8 mouse cellular contexts compared by ENCODE assay signal in genomic region chr7:118491431-118492147, GRCm38 (mm10). TPM values are rescaled to one million over a fixed set of nuclear protein-coding genes. Genes with fewer than 3 reads are reported as not detected.
DNase-seq lines count a peak whose midpoint lies in the region; ATAC-seq lines count a peak whose summit lies in the region.

Itpripl2 (minus strand) TSS chr7:118491975.

- H3K36me3 ChIP-seq in hindbrain, embryonic 15.5 days: no peaks in the 10 kb centered on the region
- H3K36me3 ChIP-seq in limb, embryonic 10.5 days: peaks cover 17% of the 10 kb centered on the region

- peak within 1 kb of the TSS; percentile 81 for H3K4me2 ChIP-seq in hindbrain, embryonic 15.5 days

- DNase-seq in MEL-GATA-1-ER (ENCODE audit: extremely low read depth, low read depth): peak; percentile 52
- peak; percentile 21 for DNase-seq in brain, adult 2 months (ENCODE audit: low read depth, low spot score)
- peak; percentile 60 to 74 for DNase-seq in gastrocnemius, adult 8-10 months (ENCODE audit: low spot score in 2 of 2)
- peak; percentile 87 for DNase-seq in limb, embryonic 10.5 days (ENCODE audit: low spot score)
- DNase-seq in mesoderm, embryonic 11.5 days (ENCODE audit: low read depth, low spot score): peak; percentile 52
- DNase-seq in right cerebral cortex, postnatal 25 days: peak; percentile 24
- DNase-seq in urinary bladder, postnatal 4 days (ENCODE audit: low spot score in 2 of 2): peak; percentile 82 to 84

- H3K9ac ChIP-seq in hindbrain, embryonic 15.5 days: peak within 1 kb of the TSS; percentile 58

- WGBS in hindbrain, embryonic 15.5 days: under 1% methylated on average over 52 of the region's 55 CpGs
- under 1% methylated on average over 55 of the region's 55 CpGs for WGBS in limb, embryonic 10.5 days

- H3K9me3 ChIP-seq in hindbrain, embryonic 15.5 days: no peaks in the 10 kb centered on the region
- H3K9me3 ChIP-seq in limb, embryonic 10.5 days (replicated peaks): no peaks in the 10 kb centered on the region

- peak within 1 kb of the TSS; percentile 50 for H3K4me3 ChIP-seq in hindbrain, embryonic 15.5 days
- H3K4me3 ChIP-seq in limb, embryonic 10.5 days: peak within 1 kb of the TSS; percentile 85

- H3K4me1 ChIP-seq in hindbrain, embryonic 15.5 days (replicated peaks): peaks cover 13% of the 10 kb centered on the region
- peaks cover 37% of the 10 kb centered on the region for H3K4me1 ChIP-seq in limb, embryonic 10.5 days

- H3K27ac ChIP-seq in hindbrain, embryonic 15.5 days (replicated peaks): no peak within 1 kb of the TSS; the same call in 1 of the 2 replicates
- peak within 1 kb of the TSS; percentile 95 for H3K27ac ChIP-seq in limb, embryonic 10.5 days

- peaks cover 60% of the 10 kb centered on the region for H3K27me3 ChIP-seq in hindbrain, embryonic 15.5 days
- peaks cover 45% of the 10 kb centered on the region for H3K27me3 ChIP-seq in limb, embryonic 10.5 days (ENCODE audit: low read depth, poor library complexity, severe bottlenecking)

- peak; percentile 71 for ATAC-seq in hindbrain, embryonic 15.5 days (ENCODE audit: low FRiP score, low read depth)

RNA-seq across cellular contexts. Expression of gene Itpripl2, which starts in this region (rescaled TPM):
- total RNA-seq in gastrocnemius, adult 8-10 months (2022): 1 to 10 TPM; 4.4 to 6.9 (median 4.9) TPM
- polyA plus RNA-seq in hindbrain, embryonic 15.5 days (2015; fragmentation: Nextera tagmentation; extraction: Ambion mirVana): 0.87 and 1.0 TPM in 2 replicates
- 1.4 and 1.8 TPM in 2 replicates for polyA plus RNA-seq in limb, embryonic 10.5 days (2016; fragmentation: Nextera tagmentation; extraction: Ambion mirVana)

Comparison
In these comparisons a context has a peak if more than half of its experiments do, and no peak if none do; other contexts are left out.
1. DNase-seq: peak in every context shown above with its lines; median percentile 87 in limb, embryonic 10.5 days; 83 in urinary bladder, postnatal 4 days; 67 in gastrocnemius, adult 8-10 months; 52 in MEL-GATA-1-ER; 52 in mesoderm, embryonic 11.5 days; 24 in right cerebral cortex, postnatal 25 days; 21 in brain, adult 2 months.